Mouse (Mus musculus) heart, embryonic 15.5 days (tissue): ENCODE data around the gene Tmem185b. TPM values are rescaled to one million over a fixed set of nuclear protein-coding genes. Genes with fewer than 3 reads are reported as not detected.
A peak's percentile ranks its signal among the peaks of the same experiment; 100 is the strongest.

Source experiments
- ATAC-seq: fragments of 200-750 bp; cut with Nextera tagmentation; replicated peaks from 2 replicates; pipeline ENCODE4 v1.8.0; 2017; ENCODE audit warnings: low read depth, moderate TSS enrichment; ENCODE audit not compliant: insufficient number of reproducible peaks, insufficient read depth, low FRiP score
- H3K27ac ChIP-seq: fragments of 300-500 bp; sonication (generic); 2 replicates; pipeline ENCODE4 v1.5.1; 2015; ENCODE audit warnings: mild to moderate bottlenecking, inconsistent platforms
- H3K27me3 ChIP-seq: fragments of 300-500 bp; sonication (generic); 2 replicates; pipeline ENCODE4 v1.6.1; 2015; ENCODE audit warnings: inconsistent platforms
- H3K36me3 ChIP-seq: fragments of 300-500 bp; sonication (generic); 2 replicates; pipeline ENCODE4 v1.6.1; 2015; ENCODE audit warnings: mild to moderate bottlenecking, inconsistent platforms
- H3K4me1 ChIP-seq: fragments of 300-500 bp; sonication (generic); replicated peaks from 2 replicates; pipeline ENCODE4 v1.6.1; 2015; ENCODE audit warnings: inconsistent platforms
- H3K4me2 ChIP-seq: fragments of 300-500 bp; sonication (generic); 2 replicates; pipeline ENCODE4 v1.6.1; 2015; ENCODE audit warnings: inconsistent platforms, mild to moderate bottlenecking, moderate library complexity
- H3K4me3 ChIP-seq: fragments of 300-500 bp; sonication (generic); 2 replicates; pipeline ENCODE4 v1.5.1; 2015; ENCODE audit warnings: mild to moderate bottlenecking, inconsistent platforms
- H3K9ac ChIP-seq: fragments of 300-500 bp; sonication (generic); 2 replicates; pipeline ENCODE4 v1.6.1; 2015; ENCODE audit warnings: mild to moderate bottlenecking, inconsistent platforms
- H3K9me3 ChIP-seq: fragments of 300-500 bp; sonication (generic); replicated peaks from 2 replicates; pipeline ENCODE4 v1.6.1; 2016; ENCODE audit warnings: inconsistent platforms
- WGBS: fragments of 180-500 bp; shearing (Covaris S2); methylation state at CpG from one replicate; pipeline ENCODE4 v1.1.7; 2015; ENCODE audit warnings: mixed read lengths; 5-methylcytosine and 5-hydroxymethylcytosine counted together
- polyA plus RNA-seq: library from polyadenylated mRNA; unstranded; fragments of >200 nt; fragmentation: Nextera tagmentation; extraction: Ambion mirVana; gene quantifications from 2 replicates; pipeline ENCODE4 v1.2.1, GENCODE M21; 2015

Tmem185b gene
- polyA plus RNA-seq = 20.1 and 21.0 TPM in 2 replicates

DNA sequence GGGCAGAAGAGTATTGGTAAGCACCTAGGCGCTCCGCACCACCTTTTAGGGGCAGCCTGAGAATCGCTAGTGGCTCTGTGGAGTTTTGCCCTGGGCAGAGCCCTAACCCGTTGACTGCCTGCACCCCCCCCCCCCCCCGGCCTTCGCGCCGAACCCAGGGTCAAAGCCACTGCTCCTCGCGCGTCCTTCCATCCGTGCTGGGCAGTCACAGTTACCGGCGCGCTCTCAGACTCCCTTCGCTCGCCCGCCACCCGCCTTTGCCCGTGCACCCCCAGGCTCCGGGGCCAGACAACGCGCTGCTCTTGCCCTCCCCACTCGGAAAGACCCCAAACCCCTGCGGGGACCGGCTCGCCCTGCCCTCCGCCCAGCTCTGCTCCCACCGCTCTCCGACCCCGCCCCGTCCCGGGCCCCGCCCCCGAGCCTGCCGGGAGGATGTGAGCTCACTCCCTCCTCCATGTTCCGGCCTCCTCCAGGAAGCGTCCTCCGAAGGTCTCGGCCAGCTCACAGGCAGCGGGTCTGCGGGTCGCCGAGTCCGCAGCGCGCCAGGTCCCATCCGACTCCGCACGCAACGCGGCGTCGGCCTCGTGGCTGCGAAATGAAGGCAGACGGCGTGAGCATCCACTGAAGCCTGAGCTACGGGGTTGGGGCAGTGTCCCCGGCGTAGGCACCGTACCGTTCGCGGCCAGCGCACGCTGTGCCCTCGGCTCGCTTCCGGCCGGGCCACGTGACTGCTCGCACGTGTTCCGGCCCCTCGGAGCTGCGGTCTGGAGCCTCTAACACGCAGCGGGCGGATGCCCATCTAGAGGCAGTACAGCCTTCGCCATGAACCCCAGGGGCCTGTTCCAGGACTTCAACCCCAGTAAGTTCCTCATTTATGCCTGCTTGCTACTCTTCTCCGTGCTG lies at the start of gene Tmem185b:
TSS of gene Tmem185b (plus strand) at position 472 of the 903 bp plus-strand sequence.
- no peaks in the 10 kb centered on the region for H3K27me3 ChIP-seq
- peak within 1 kb of the TSS; percentile 92 for H3K4me2 ChIP-seq
- peak within 1 kb of the TSS; percentile 86 for H3K4me3 ChIP-seq
- peak within 1 kb of the TSS; percentile 85 for H3K9ac ChIP-seq
- H3K27ac ChIP-seq = peak within 1 kb of the TSS; percentile 92
- WGBS = 1% methylated on average over 82 of the region's 82 CpGs
- ATAC-seq = peak; percentile 94
- H3K36me3 ChIP-seq = peaks cover 29% of the 10 kb centered on the region
- no peaks in the 10 kb centered on the region for H3K9me3 ChIP-seq
- H3K4me1 ChIP-seq = peaks cover 28% of the 10 kb centered on the region

DNA sequence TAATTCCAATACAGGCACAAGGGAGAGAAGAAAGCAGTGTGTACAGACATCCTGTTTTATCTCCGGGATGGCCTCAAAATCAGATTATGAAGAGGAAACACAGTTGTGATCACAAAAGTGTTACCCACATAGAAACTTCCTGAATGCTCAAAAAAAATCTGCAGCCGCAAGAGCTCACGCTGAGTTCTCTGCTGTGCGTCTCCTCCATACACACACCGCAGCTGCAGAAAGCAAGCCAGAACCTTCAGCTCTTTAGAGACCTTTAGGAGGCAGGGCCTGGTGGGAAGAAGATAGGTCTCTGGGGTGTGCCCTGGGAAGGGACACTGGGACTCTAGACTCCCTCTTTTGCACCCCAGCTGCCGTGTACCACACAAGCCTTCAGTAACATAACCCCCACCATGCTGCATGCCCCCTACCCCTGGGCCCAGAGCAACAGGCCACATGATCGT lies 49.0 kb upstream of the Tmem185b start:
- ATAC-seq = no peak
- Histone ChIP-seq H3K4me2 (no peak overlapping the region), H3K4me3 (no peak overlapping the region), H3K9me3 (no peaks in the 10 kb centered on the region), H3K27me3 (no peaks in the 10 kb centered on the region), H3K27ac (no peak overlapping the region), H3K9ac (no peak overlapping the region), H3K4me1 (peaks cover 17% of the 10 kb centered on the region), H3K36me3 (peaks cover 53% of the 10 kb centered on the region)
- 62% methylated on average over 7 of the region's 7 CpGs for WGBS

DNA sequence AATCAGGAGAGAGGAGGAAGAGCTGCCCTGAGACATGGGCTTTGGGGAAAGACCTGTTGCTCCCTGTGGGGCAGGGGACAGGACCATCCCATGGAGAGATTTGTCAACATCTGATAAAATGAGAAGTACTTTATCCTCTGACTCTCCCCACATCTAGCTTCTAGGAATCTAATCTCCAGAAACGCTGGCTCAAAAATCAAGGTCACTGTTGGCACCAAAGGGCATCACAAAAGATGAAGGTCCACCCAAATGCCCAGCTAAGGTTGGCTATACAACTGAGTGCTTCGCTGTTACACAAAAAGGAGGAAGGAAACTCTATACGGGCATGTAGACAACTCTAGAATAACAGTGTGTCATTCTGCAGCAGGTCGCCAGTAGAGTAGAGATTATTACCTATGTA lies 46.3 kb upstream of the Tmem185b start:
- no peak overlapping the region for H3K4me3 ChIP-seq
- ATAC-seq = no peak
- H3K27ac ChIP-seq = no peak overlapping the region
- H3K9me3 ChIP-seq = no peaks in the 10 kb centered on the region
- peaks cover 17% of the 10 kb centered on the region for H3K4me1 ChIP-seq
- H3K9ac ChIP-seq = no peak overlapping the region
- WGBS = 64% methylated on average over 4 of the region's 4 CpGs
- H3K36me3 ChIP-seq = peaks cover 48% of the 10 kb centered on the region
- no peak overlapping the region for H3K4me2 ChIP-seq
- H3K27me3 ChIP-seq = no peaks in the 10 kb centered on the region

DNA sequence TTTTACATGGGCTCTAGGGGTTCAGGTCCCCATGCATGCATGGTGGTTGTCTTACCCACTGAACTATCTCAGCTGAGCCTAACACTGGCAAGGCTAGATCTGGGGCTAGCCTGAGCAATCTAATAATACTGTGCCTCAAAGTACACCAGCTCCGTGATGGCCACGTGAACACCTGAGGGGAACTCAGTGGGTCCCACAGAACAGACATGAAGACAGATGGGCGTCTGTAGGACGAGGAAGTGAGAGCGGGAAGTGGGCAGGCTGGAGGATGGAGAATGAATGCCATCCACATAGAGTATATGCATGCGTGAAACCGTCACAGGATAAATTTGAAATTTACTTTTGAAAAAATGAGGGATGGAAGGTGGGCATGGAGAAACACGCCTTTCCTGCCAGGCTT lies 45.3 kb upstream of the Tmem185b start:
- ATAC-seq = no peak
- no peak overlapping the region for H3K4me3 ChIP-seq
- 93% methylated on average over 8 of the region's 8 CpGs for WGBS
- no peak overlapping the region for H3K9ac ChIP-seq
- no peaks in the 10 kb centered on the region for H3K27me3 ChIP-seq
- no peak overlapping the region for H3K27ac ChIP-seq
- peaks cover 38% of the 10 kb centered on the region for H3K36me3 ChIP-seq
- no peak overlapping the region for H3K4me2 ChIP-seq
- no peaks in the 10 kb centered on the region for H3K9me3 ChIP-seq
- peaks cover 21% of the 10 kb centered on the region for H3K4me1 ChIP-seq

DNA sequence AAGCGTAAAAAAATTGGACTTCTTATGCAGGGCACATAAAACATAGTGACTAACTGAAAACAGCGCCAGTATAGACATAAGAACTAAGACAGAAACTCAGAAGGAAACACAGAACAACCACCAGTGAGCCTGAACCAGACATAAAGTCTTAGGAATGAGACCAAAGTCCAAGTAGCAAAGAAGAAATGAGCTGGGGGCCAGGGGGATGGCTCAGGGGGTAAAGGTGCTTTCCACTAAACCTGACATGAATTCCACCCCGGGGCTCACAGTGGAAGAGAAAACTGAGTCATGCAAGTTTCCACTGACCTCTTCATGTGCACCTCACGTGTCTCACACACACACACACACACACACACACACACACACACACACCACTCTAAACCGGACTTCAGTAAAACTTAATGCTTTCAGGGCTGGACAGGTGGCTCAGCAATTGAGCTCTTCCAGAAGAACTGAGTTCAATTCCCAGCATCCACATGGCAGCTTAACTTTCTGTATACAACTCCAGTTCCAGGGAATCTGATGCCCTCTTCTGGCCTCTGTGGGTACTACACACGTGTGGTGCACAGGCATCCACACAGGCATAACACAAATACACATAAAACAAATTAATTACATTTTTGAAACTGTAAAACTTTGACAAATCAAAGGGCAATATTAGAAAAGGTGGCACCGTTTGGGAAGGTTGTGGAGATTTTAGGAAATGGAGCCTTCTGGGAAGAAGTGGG lies 44.6 kb upstream of the Tmem185b start:
- WGBS = 94% methylated on average over 7 of the region's 7 CpGs
- Histone ChIP-seq H3K36me3 (peaks cover 31% of the 10 kb centered on the region), H3K4me2 (no peak overlapping the region), H3K27me3 (no peaks in the 10 kb centered on the region), H3K4me1 (peaks cover 28% of the 10 kb centered on the region), H3K4me3 (no peak overlapping the region), H3K9me3 (no peaks in the 10 kb centered on the region), H3K27ac (no peak overlapping the region), H3K9ac (no peak overlapping the region)
- no peak for ATAC-seq

DNA sequence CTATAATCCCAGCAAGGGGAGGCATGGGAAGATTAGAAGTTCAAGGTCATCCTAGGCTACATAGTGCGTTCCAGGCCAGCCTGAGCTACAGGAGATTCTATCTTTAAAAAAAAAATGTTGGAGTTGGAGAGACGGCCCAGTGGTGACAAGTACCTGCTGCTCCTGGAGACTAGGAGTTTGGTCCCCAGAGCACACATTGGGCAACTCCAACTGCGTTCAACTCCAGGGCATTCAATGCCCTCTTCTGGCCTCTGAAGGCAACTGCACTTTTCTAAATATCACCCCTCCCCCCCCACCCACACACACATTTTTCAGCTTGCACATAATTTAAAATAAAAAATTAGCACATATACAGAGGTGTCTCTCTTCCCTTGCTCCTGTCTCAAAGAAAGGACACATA lies 43.1 kb upstream of the Tmem185b start:
- Histone ChIP-seq H3K4me2 (no peak overlapping the region), H3K9ac (no peak overlapping the region), H3K27me3 (no peaks in the 10 kb centered on the region), H3K4me1 (peaks cover 35% of the 10 kb centered on the region), H3K36me3 (peaks cover 20% of the 10 kb centered on the region), H3K4me3 (no peak overlapping the region), H3K9me3 (no peaks in the 10 kb centered on the region), H3K27ac (no peak overlapping the region)
- no peak for ATAC-seq
- WGBS = 68% methylated on average over 3 of the region's 3 CpGs

DNA sequence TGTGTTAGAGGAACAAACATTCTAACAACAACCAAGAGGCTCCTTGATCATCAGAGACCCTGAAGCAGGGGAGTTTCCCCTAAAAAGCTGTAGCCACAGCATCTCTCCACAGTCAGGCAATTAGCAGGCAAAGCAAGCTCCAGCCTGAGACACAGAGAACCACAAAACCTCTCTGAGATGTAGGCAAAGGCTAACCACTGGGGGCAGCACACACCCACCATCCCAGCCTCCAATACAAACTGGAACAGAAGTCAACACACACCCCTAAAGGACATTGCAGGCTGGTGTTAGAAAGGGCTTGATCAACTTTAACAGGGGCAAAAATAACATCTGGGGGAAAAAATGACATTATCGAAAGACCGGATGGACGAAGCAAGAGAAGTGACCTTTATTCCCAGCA lies 41.5 kb upstream of the Tmem185b start:
- WGBS = 59% methylated on average over 3 of the region's 3 CpGs
- no peak for ATAC-seq

DNA sequence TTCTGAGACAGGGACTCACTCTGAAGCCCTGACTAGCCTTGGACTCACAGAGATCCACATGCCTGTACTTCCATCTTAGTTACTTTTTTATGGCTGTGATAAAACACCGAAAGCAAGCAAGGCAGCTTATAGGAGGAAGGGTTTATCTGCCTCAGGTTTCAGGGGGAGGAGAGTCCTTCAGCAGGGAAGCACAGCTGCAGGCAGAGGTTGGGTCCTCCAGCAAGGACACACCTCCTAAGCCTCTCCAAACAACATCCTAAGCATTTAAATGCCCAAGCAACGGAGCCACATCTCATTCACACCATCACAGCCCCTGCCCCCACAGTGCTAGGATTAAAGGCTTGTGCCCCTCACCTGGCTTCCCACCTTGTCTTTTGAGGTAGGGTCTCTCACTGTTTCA lies 40.1 kb upstream of the Tmem185b start:
- no peak for ATAC-seq

More for the DNA sequence above, 41.5 kb upstream of the Tmem185b start:
- Histone ChIP-seq H3K27ac (no peak overlapping the region), H3K27me3 (no peaks in the 10 kb centered on the region), H3K36me3 (peaks cover 20% of the 10 kb centered on the region), H3K4me2 (no peak overlapping the region), H3K9me3 (no peaks in the 10 kb centered on the region), H3K4me1 (peaks cover 42% of the 10 kb centered on the region), H3K9ac (no peak overlapping the region), H3K4me3 (no peak overlapping the region)

DNA sequence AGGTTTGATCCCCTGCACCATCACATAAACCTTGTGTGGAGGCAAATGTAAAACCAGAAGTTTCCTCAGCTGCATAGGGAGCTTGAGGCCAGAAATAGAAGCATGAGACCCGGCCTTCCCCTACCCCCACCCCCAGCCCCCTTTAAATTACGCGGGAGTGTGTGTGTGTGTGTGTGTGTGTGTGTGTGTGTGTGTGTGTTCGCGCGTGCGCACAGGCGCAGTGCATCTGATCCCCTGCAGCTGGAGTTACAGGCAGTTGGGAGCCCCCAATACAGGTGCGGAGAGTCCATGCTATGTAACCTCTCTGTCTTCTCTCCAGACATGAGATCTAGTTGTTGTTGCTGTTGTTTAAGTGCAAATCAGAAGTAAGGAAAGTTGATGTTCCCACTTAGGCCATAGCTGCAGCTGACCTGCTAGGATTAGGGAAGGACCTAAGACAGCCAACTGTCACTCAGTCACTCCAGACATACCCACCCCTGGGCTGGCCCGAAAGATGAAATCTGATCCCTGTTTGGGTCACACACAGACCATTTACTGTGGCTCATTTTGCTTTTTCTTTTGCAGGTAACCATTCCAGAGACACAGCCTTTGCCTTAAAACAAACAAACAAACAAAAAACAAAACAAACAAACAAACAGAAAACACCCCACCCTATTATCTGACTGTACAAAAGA lies 37.9 kb upstream of the Tmem185b start:
- Histone ChIP-seq H3K36me3 (no peaks in the 10 kb centered on the region), H3K9me3 (no peaks in the 10 kb centered on the region), H3K4me1 (peaks cover 63% of the 10 kb centered on the region), H3K9ac (no peak overlapping the region), H3K27ac (no peak overlapping the region), H3K4me2 (no peak overlapping the region), H3K27me3 (no peaks in the 10 kb centered on the region), H3K4me3 (no peak overlapping the region)
- no peak for ATAC-seq
- WGBS = 38% methylated on average over 10 of the region's 10 CpGs

More for the DNA sequence above, 40.1 kb upstream of the Tmem185b start:
- no peak overlapping the region for H3K4me2 ChIP-seq
- H3K9ac ChIP-seq = no peak overlapping the region
- peaks cover 45% of the 10 kb centered on the region for H3K4me1 ChIP-seq
- peaks cover 16% of the 10 kb centered on the region for H3K36me3 ChIP-seq
- no peaks in the 10 kb centered on the region for H3K9me3 ChIP-seq
- 29% methylated on average over 2 of the region's 2 CpGs for WGBS
- 0 out of 2 replicates have a peak overlapping the region, but pooled peaks have one; percentile 13 for H3K27ac ChIP-seq
- H3K4me3 ChIP-seq = no peak overlapping the region
- H3K27me3 ChIP-seq = no peaks in the 10 kb centered on the region

DNA sequence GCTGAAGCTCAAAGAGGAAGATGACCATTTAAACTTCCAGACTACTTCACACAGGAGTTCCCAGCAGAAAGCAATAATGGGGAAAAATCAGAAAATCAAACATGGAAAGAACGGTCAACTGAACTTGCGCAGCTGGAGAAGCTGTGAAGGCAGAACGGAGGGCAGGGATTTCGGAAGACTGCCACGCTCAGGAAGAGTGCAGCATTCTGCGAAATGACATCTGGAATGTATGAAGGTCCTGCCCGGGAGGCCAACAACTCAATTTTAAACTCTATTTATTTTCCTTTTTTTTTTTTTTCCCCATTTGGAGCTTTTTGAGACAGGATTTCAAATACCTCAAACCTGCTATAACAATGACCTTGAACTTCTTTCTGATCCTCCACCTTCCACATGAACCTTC lies 35.2 kb upstream of the Tmem185b start:
- H3K9ac ChIP-seq = no peak overlapping the region
- H3K27ac ChIP-seq = no peak overlapping the region
- no peak for ATAC-seq
- H3K4me2 ChIP-seq = no peak overlapping the region
- no peaks in the 10 kb centered on the region for H3K27me3 ChIP-seq
- 82% methylated on average over 7 of the region's 7 CpGs for WGBS
- H3K9me3 ChIP-seq = no peaks in the 10 kb centered on the region
- no peaks in the 10 kb centered on the region for H3K36me3 ChIP-seq
- H3K4me3 ChIP-seq = no peak overlapping the region
- H3K4me1 ChIP-seq = peaks cover 55% of the 10 kb centered on the region

DNA sequence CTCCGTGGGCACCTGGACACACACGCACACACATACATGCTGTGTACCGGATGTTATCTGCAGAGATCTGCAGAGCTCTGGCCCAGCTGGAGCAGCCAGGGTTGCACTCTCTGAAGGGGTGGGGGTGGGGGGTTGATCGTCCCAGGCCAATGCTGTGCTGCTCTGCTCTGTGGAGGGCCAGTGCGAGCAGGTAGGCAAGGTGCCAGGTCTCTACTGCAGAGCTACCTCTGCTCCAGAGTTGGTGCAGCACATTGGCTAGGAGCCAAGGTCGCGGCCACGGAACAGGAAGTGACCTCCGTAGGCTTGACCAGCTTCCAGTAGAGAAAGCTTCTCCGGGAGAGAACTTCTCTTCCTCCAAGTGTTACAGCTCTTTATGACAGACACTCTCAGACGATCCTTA lies 33.9 kb upstream of the Tmem185b start:
- H3K4me3 ChIP-seq = peak overlapping the region; percentile 16
- 12% methylated on average over 11 of the region's 11 CpGs for WGBS

More for the DNA sequence above, 33.9 kb upstream of the Tmem185b start:
- peak; percentile 60; the same call in 1 of the 2 replicates for ATAC-seq
- H3K36me3 ChIP-seq = no peaks in the 10 kb centered on the region
- H3K4me1 ChIP-seq = peaks cover 50% of the 10 kb centered on the region
- peak overlapping the region; percentile 76 for H3K27ac ChIP-seq
- H3K27me3 ChIP-seq = no peaks in the 10 kb centered on the region
- H3K9me3 ChIP-seq = no peaks in the 10 kb centered on the region
- peak overlapping the region; percentile 12; the same call in 1 of the 2 replicates for H3K9ac ChIP-seq
- H3K4me2 ChIP-seq = peak overlapping the region; percentile 54
